Mouse (Mus musculus) brain, embryonic 18.5 days (tissue): ENCODE measurements around the gene Zfp3.

Source experiments
- DNase-seq: peaks from one replicate; pipeline ENCODE4 v3.0.0-alpha.2; 2012; ENCODE audit warnings: low read depth, low spot score

The Zfp3 gene

GRCm38 (mm10) chr11:70763936-70764808, at the start of gene Zfp3:
Gene Zfp3 (plus strand): TSS chr11:70764209.
- peak; percentile 37 for DNase-seq

DNA sequence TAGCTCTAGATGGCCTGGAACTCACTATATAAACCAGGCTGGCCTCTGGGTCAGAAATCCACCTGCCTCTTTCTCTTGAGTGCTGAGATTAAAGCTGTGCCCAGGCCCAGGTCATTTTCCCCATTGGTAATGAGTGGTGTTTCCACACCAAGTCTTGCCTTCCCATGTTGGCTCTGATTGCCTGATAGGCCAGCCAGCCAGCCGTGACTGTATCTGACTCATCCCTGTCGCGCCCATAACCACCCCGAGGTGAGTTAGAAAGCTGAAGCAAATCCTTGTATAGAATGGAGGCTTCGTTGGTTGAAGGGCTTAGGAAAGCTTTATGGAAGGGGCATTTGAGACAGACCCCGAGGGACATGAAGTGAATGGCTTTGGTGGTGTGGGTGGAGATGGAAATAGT, 48.2 kb upstream of the Zfp3 start:
- DNase-seq, result no peak

GRCm38 (mm10) chr11:70718481-70718880, 45.5 kb upstream of the Zfp3 start:
- DNase-seq, result no peak

DNA sequence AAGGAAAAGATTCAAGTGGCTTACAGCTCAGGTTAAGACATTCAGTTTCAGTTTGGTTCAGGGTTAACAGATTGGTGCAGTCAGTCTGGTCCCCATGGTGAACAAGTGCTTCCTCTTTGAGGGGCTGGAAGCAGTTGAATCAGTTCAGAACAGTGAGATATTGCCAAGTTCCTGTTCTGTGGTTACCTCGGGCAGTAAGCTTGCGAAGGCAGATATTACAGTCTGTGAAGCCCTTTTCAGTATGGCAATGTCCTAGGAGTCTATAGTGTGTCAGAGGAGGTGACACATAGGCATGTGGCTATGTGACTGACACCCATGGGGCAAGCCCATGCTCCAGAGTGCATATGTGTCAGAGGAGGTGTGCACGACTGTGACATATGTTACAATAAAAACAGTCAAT, 43.4 kb upstream of the Zfp3 start:
- DNase-seq, result no peak

GRCm38 (mm10) chr11:70721072-70721471, 42.9 kb upstream of the Zfp3 start:
- no peak for DNase-seq

- DNase-seq, result no peak
Observed at GRCm38 (mm10) chr11:70724706-70725105, 39.3 kb upstream of the Zfp3 start.

- no peak for DNase-seq
Observed at GRCm38 (mm10) chr11:70726585-70726984, 37.4 kb upstream of the Zfp3 start.

- no peak for DNase-seq
Observed at GRCm38 (mm10) chr11:70727385-70727784, 36.6 kb upstream of the Zfp3 start.

DNA sequence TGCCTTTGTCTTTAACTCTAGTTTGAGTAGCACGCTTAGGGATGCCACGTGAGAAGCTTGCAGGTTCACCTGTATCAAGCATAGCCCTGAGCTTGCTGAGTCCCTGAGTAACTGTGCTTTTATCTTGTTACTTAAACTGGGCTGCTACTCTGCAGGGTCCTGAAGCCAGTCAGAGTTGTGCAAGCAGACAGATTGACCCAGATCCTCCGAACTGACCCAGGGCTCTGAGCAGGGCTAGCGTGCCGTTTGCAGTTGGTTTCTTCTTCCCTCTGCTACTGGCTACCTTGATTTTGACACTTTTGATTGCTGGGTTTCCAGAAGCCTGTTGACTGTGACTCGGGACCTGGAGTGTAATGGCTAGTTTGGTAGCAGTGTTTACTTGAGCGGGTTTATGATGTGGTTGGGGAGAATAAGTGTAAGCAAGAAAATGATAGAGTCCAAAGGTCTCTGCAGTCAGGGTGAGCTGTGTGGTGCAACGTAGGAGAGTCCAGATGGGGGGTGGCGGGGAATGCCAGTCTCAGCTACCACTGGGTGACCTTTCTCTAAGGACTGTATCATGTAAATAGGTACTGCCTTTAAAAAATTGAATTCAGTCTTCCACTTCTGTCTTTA, 33.5 kb upstream of the Zfp3 start:
- DNase-seq, result no peak

GRCm38 (mm10) chr11:70731178-70731577, 32.8 kb upstream of the Zfp3 start:
- DNase-seq, result no peak

GRCm38 (mm10) chr11:70733256-70733655, 30.8 kb upstream of the Zfp3 start:
- DNase-seq, result no peak

- DNase-seq, result no peak
Observed at GRCm38 (mm10) chr11:70737749-70738148, 26.3 kb upstream of the Zfp3 start.

DNA sequence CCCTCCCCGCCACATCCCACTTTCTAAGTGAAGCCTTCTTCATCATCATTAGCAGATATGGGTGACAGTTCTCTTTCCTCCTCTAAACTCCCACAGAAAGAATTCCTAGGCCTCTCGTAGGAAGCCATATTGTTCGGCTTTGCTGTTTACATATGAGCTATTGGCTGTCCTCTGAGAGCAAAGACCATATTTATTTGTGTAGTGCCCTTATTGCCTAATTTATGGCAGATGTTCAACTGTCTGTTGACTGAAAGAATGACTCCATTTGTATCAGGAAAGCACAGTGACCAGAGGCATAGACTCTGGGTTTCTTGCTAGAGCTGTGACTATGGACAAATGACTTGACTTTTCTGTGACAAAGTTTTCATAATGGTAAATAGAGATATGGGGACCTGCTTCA, 22.4 kb upstream of the Zfp3 start:
- no peak for DNase-seq

DNA sequence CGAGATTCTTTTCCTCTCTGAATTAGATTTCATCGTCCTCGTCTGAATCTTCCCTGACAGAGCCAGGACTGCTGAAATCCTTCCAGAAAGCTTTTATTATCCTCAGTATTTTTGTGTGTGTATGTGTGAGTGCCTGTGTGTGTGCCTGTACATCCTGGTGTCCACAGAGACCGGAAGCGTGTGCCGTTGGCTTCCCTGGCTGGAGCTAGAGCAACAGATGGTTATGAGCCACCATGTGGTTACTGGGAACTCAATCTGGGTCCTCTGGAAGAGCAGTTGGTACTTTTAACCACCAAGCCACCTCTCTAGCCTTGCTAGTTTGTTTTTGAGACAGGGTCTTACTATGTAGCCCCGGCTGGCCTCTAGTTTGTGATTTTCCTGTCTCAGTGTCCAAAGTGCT, 21.9 kb upstream of the Zfp3 start:
- no peak for DNase-seq

- no peak for DNase-seq
Observed at GRCm38 (mm10) chr11:70742581-70743459, 21.2 kb upstream of the Zfp3 start.

DNA sequence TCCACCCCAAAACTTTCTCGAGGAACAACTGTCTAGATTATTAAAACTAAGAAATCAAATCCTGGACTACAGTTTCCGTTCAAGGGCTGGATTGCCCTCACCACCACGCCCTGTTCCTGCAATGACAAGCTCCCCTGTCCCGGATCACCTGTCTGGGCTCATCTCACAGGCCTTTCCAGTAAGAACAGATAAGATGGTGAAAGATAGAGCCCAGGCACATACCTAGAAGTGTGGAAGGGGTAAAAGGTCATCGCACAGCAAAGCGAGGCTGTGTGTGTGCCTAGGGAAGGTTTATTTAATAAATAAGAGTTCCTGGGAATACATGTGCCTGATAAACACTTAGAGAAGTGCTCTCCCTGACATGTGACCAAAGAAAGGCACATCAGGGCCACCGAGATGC, 18.4 kb upstream of the Zfp3 start:
- DNase-seq, result no peak

DNA sequence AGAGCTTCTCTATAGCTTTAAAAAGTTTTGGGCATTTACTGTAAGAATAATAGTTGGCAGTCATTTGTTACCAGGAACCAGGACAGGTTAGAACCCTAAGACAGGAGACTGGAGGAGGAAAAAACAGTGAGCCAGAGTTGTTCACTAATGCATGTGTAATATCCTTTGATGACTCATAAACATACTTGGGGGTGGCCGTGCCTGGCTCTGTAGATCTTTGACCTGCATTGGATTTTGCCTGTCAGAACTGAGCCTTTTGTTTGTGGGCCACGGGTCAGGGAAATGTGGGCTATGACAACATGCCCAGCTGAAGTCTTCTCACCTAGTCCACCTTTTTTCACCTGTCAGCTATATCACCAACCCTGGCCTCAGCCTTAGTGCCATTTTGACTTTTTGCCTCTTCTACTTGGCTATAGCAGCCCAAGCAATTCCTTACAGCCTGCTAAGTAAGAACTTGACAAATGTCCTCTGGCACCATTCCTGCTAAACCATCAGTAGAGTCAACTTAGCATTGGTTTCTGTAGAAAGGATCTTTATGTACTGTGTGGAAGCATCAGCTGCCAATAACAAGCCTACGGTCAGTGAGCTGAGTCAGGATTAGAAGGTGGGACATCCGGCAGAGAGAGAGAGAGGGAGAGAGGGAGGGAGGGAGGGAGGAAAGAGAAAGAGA, 16.0 kb upstream of the Zfp3 start:
- no peak for DNase-seq

GRCm38 (mm10) chr11:70752337-70753017, 11.5 kb upstream of the Zfp3 start:
- DNase-seq, result no peak

GRCm38 (mm10) chr11:70753146-70753545, 10.9 kb upstream of the Zfp3 start:
- no peak for DNase-seq

- no peak for DNase-seq
Observed at GRCm38 (mm10) chr11:70754476-70754875, 9.5 kb upstream of the Zfp3 start.

GRCm38 (mm10) chr11:70754958-70755357, 9.1 kb upstream of the Zfp3 start:
- no peak for DNase-seq
